Mouse (Mus musculus): ENCODE data around the gene Plekhh2. TPM values are rescaled to one million over a fixed set of nuclear protein-coding genes. Genes with fewer than 3 reads are reported as not detected.

Plekhh2 gene
- polyA plus RNA-seq, 1 experiment, result 28.5 TPM

GRCm38 (mm10) chr17:84573305-84573704 lies 61.6 kb downstream of the Plekhh2 start:
- Histone ChIP-seq H3K36me3 (ENCODE audit: control insufficient read depth, insufficient read depth, low read length) (no peaks in the 10 kb centered on the region), H3K4me3 (ENCODE audit: control insufficient read depth, low read depth, low read length) (no peak overlapping the region)
- TF ChIP-seq CTCF (IDR thresholded peaks at IDR 0.05; ENCODE audit: control insufficient read depth, insufficient read depth, insufficient replicate concordance, low read depth, low read length), result no peak
- no peak for TF ChIP-seq POLR2A (IDR thresholded peaks at IDR 0.05; ENCODE audit: control insufficient read depth, low read depth, low read length)

GRCm38 (mm10) chr17:84573940-84574339 lies 62.2 kb downstream of the Plekhh2 start:
- H3K4me1 ChIP-seq (ENCODE audit: control insufficient read depth, insufficient read depth, low read length), result 0 out of 2 replicates have a peak, but pooled peaks cover 3% of the 10 kb centered on the region
- no peak overlapping the region for H3K27ac ChIP-seq (ENCODE audit: control insufficient read depth, insufficient read depth, low read depth, low read length)
- no peaks in the 10 kb centered on the region for H3K27me3 ChIP-seq (ENCODE audit: control insufficient read depth, insufficient read depth, low read length)
- H3K4me3 ChIP-seq (ENCODE audit: control insufficient read depth, low read depth, low read length), result no peak overlapping the region
- no peaks in the 10 kb centered on the region for H3K36me3 ChIP-seq (ENCODE audit: control insufficient read depth, insufficient read depth, low read length)
- TF ChIP-seq POLR2A (IDR thresholded peaks at IDR 0.05; ENCODE audit: control insufficient read depth, low read depth, low read length) (no peak), CTCF (IDR thresholded peaks at IDR 0.05; ENCODE audit: control insufficient read depth, insufficient read depth, insufficient replicate concordance, low read depth, low read length) (no peak)

More at GRCm38 (mm10) chr17:84573305-84573704, 61.6 kb downstream of the Plekhh2 start:
- Histone ChIP-seq H3K4me1 (ENCODE audit: control insufficient read depth, insufficient read depth, low read length) (0 out of 2 replicates have a peak, but pooled peaks cover 3% of the 10 kb centered on the region), H3K27me3 (ENCODE audit: control insufficient read depth, insufficient read depth, low read length) (no peaks in the 10 kb centered on the region), H3K27ac (ENCODE audit: control insufficient read depth, insufficient read depth, low read depth, low read length) (no peak overlapping the region)

- Histone ChIP-seq H3K27me3 (ENCODE audit: control insufficient read depth, insufficient read depth, low read length) (no peaks in the 10 kb centered on the region), H3K27ac (ENCODE audit: control insufficient read depth, insufficient read depth, low read depth, low read length) (no peak overlapping the region), H3K36me3 (ENCODE audit: control insufficient read depth, insufficient read depth, low read length) (no peaks in the 10 kb centered on the region), H3K4me3 (ENCODE audit: control insufficient read depth, low read depth, low read length) (no peak overlapping the region), H3K4me1 (ENCODE audit: control insufficient read depth, insufficient read depth, low read length) (0 out of 2 replicates have a peak, but pooled peaks cover 3% of the 10 kb centered on the region)
- TF ChIP-seq POLR2A (IDR thresholded peaks at IDR 0.05; ENCODE audit: control insufficient read depth, low read depth, low read length), result no peak
- no peak for TF ChIP-seq CTCF (IDR thresholded peaks at IDR 0.05; ENCODE audit: control insufficient read depth, insufficient read depth, insufficient replicate concordance, low read depth, low read length)
These were observed 63.4 kb downstream of the Plekhh2 start for GRCm38 (mm10) chr17:84575108-84575507.

GRCm38 (mm10) chr17:84576621-84577293 lies 65.1 kb downstream of the Plekhh2 start:
- H3K36me3 ChIP-seq (ENCODE audit: control insufficient read depth, insufficient read depth, low read length), result no peaks in the 10 kb centered on the region
- H3K27ac ChIP-seq (ENCODE audit: control insufficient read depth, insufficient read depth, low read depth, low read length), result no peak overlapping the region

GRCm38 (mm10) chr17:84579249-84579648 lies 67.6 kb downstream of the Plekhh2 start:
- TF ChIP-seq CTCF (IDR thresholded peaks at IDR 0.05; ENCODE audit: control insufficient read depth, insufficient read depth, insufficient replicate concordance, low read depth, low read length) (no peak), POLR2A (IDR thresholded peaks at IDR 0.05; ENCODE audit: control insufficient read depth, low read depth, low read length) (no peak)
- no peak overlapping the region for H3K4me3 ChIP-seq (ENCODE audit: control insufficient read depth, low read depth, low read length)
- H3K4me1 ChIP-seq (ENCODE audit: control insufficient read depth, insufficient read depth, low read length), result no peaks in the 10 kb centered on the region
- H3K27me3 ChIP-seq (ENCODE audit: control insufficient read depth, insufficient read depth, low read length), result no peaks in the 10 kb centered on the region
- no peaks in the 10 kb centered on the region for H3K36me3 ChIP-seq (ENCODE audit: control insufficient read depth, insufficient read depth, low read length)
- no peak overlapping the region for H3K27ac ChIP-seq (ENCODE audit: control insufficient read depth, insufficient read depth, low read depth, low read length)

More at GRCm38 (mm10) chr17:84576621-84577293, 65.1 kb downstream of the Plekhh2 start:
- H3K4me1 ChIP-seq (ENCODE audit: control insufficient read depth, insufficient read depth, low read length), result 0 out of 2 replicates have a peak, but pooled peaks cover under 1% of the 10 kb centered on the region
- no peaks in the 10 kb centered on the region for H3K27me3 ChIP-seq (ENCODE audit: control insufficient read depth, insufficient read depth, low read length)
- H3K4me3 ChIP-seq (ENCODE audit: control insufficient read depth, low read depth, low read length), result no peak overlapping the region
- TF ChIP-seq POLR2A (IDR thresholded peaks at IDR 0.05; ENCODE audit: control insufficient read depth, low read depth, low read length), result no peak
- TF ChIP-seq CTCF (IDR thresholded peaks at IDR 0.05; ENCODE audit: control insufficient read depth, insufficient read depth, insufficient replicate concordance, low read depth, low read length), result no peak

- H3K4me3 ChIP-seq (ENCODE audit: control insufficient read depth, low read depth, low read length), result no peak overlapping the region
- H3K4me1 ChIP-seq (ENCODE audit: control insufficient read depth, insufficient read depth, low read length), result no peaks in the 10 kb centered on the region
- H3K27me3 ChIP-seq (ENCODE audit: control insufficient read depth, insufficient read depth, low read length), result no peaks in the 10 kb centered on the region
- no peak for TF ChIP-seq POLR2A (IDR thresholded peaks at IDR 0.05; ENCODE audit: control insufficient read depth, low read depth, low read length)
- no peak for TF ChIP-seq CTCF (IDR thresholded peaks at IDR 0.05; ENCODE audit: control insufficient read depth, insufficient read depth, insufficient replicate concordance, low read depth, low read length)
- no peaks in the 10 kb centered on the region for H3K36me3 ChIP-seq (ENCODE audit: control insufficient read depth, insufficient read depth, low read length)
- H3K27ac ChIP-seq (ENCODE audit: control insufficient read depth, insufficient read depth, low read depth, low read length), result no peak overlapping the region
These were observed 68.1 kb downstream of the Plekhh2 start for GRCm38 (mm10) chr17:84579817-84580216.

- Histone ChIP-seq H3K27ac (ENCODE audit: control insufficient read depth, insufficient read depth, low read depth, low read length) (no peak overlapping the region), H3K4me3 (ENCODE audit: control insufficient read depth, low read depth, low read length) (no peak overlapping the region), H3K4me1 (ENCODE audit: control insufficient read depth, insufficient read depth, low read length) (no peaks in the 10 kb centered on the region), H3K36me3 (ENCODE audit: control insufficient read depth, insufficient read depth, low read length) (no peaks in the 10 kb centered on the region), H3K27me3 (ENCODE audit: control insufficient read depth, insufficient read depth, low read length) (no peaks in the 10 kb centered on the region)
- no peak for TF ChIP-seq POLR2A (IDR thresholded peaks at IDR 0.05; ENCODE audit: control insufficient read depth, low read depth, low read length)
- no peak for TF ChIP-seq CTCF (IDR thresholded peaks at IDR 0.05; ENCODE audit: control insufficient read depth, insufficient read depth, insufficient replicate concordance, low read depth, low read length)
These were observed 69.1 kb downstream of the Plekhh2 start for GRCm38 (mm10) chr17:84580821-84581220.
